32 mouse cellular contexts compared by ENCODE assay signal in the genomic region with DNA sequence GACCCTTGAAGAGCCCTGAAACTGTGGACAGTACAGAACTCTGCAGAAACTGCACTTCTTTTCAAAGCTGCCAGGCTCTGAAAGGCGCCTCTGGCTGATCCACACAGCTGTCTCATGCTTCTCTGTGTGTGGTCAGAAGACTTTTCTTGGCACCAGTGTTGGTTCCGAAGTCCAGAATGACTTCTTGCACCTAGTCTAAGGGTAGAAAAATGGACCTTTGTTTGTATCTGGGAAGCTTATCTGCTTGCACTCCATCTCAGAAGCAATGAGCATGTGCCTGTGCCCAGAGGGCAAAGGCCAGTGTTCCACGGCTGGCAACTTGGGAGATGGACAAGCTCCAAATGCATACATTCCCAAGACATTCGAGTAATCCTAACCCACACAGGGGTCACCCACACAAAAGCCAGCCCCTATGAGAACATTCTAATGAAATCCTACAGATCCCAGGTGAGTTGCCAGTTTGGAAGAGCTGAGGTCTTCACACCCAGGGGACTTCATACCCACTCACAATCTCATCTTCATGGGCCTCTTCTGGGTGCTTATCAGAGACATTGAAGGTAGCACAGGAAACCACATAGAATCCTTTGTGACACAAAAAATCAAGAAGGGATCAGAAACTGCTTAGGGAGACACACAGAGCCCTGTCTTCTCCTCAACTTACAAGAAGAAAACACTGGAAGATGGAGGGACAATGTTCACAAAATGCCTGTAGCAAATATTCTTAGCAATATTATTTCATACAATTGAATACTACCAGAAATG. TPM values are rescaled to one million over a fixed set of nuclear protein-coding genes. Genes with fewer than 3 reads are reported as not detected.
DNase-seq lines count a peak whose midpoint lies in the region; ATAC-seq and TF ChIP-seq lines count a peak whose summit lies in the region.
"Had no signal": no experiment of that assay in that cellular context is flagged by ENCODE, and none has a peak within 500 bp of the region (broad histone marks: within the 10 kb centered on the region; RNA-seq: fewer than 3 reads in every experiment).

No protein-coding gene starts in this region.

- no peak for TF ChIP-seq CTCF in MEL (IDR thresholded peaks at IDR 0.05 in 2 of 3, conservative IDR thresholded peaks at IDR 0.05 in 1 of 3; ENCODE audit: control insufficient read depth in 1 of 3, insufficient read depth in 1 of 3, low read depth in 2 of 3, low read length in 3 of 3, poor library complexity in 1 of 3, severe bottlenecking in 1 of 3)

- 62% methylated on average over 4 of the region's 4 CpGs for WGBS in kidney, embryonic 15.5 days

- peak; percentile 68 to 72 for DNase-seq in kidney, adult 8-10 months
- peak; percentile 22 for DNase-seq in CD4-positive helper T cell, adult 2 months (ENCODE audit: low read depth, low spot score)
- peak; percentile 35 for DNase-seq in MEL (ENCODE audit: low read depth, low spot score)
- DNase-seq in kidney, postnatal 14 days: peak; percentile 24
- DNase-seq in lung, postnatal 25 days (ENCODE audit: low spot score): no peak
- no peak for DNase-seq in MN1 (ENCODE audit: low spot score)
- DNase-seq: adrenal gland, postnatal 10 days; B cell, adult 2 months; cerebellum, adult 11 months; cerebellum, adult 9-10 months; cerebellum, postnatal 36 days; gastrocnemius, postnatal 25 days; heart, adult 18-20 months; heart, postnatal 4 days; layer of hippocampus, postnatal 36 days; lung, embryonic 14.5 days; lung, postnatal 14 days; right cerebral cortex, postnatal 14 days; thymus, adult 18-20 months had no signal

- TF ChIP-seq POLR2A in MEL (IDR thresholded peaks at IDR 0.05; ENCODE audit: control insufficient read depth in 1 of 2, insufficient read depth in 1 of 2, low read depth in 1 of 2, low read length in 2 of 2, poor library complexity in 1 of 2): no peak

- H3K4me2 ChIP-seq in kidney, embryonic 15.5 days: no peak overlapping the region
- H3K4me2 ChIP-seq: forebrain, embryonic 13.5 days; heart, embryonic 11.5 days; hindbrain, embryonic 14.5 days; limb, embryonic 15.5 days; liver, embryonic 15.5 days; lung, embryonic 14.5 days; midbrain, embryonic 12.5 days; neural tube, embryonic 13.5 days had no signal

- no peak for ATAC-seq in kidney, embryonic 15.5 days (replicated peaks; ENCODE audit: low FRiP score)
- no peak for ATAC-seq in megakaryocyte-erythroid progenitor cell, adult 5-6 weeks (replicated peaks; ENCODE audit: low FRiP score, low TSS enrichment, poor library complexity, severe bottlenecking)
- ATAC-seq: forebrain, embryonic 13.5 days; Patski had no signal

- no peak for TF ChIP-seq RAD21 in MEL (IDR thresholded peaks at IDR 0.05; ENCODE audit: low read depth, low read length)

- H3K4me1 ChIP-seq in kidney, embryonic 15.5 days: no peaks in the 10 kb centered on the region
- H3K4me1 ChIP-seq in MEL (ENCODE audit: control insufficient read depth in 1 of 2, insufficient read depth in 2 of 2, low read length in 2 of 2): peaks cover 28 to 38% of the 10 kb centered on the region in 2 experiments
- H3K4me1 ChIP-seq: forebrain, embryonic 13.5 days; limb, embryonic 10.5 days; limb, embryonic 15.5 days; midbrain, embryonic 12.5 days; neural tube, embryonic 13.5 days had no signal

- no peaks in the 10 kb centered on the region for H3K36me3 ChIP-seq in kidney, embryonic 15.5 days
- peaks cover 0 to 46% of the 10 kb centered on the region in 2 experiments; a peak in 2 of 4 replicates for H3K36me3 ChIP-seq in MEL (ENCODE audit: control insufficient read depth in 1 of 2, insufficient read depth in 2 of 2, low read length in 2 of 2)
- H3K36me3 ChIP-seq: limb, embryonic 10.5 days; limb, embryonic 15.5 days; liver, embryonic 15.5 days; midbrain, embryonic 12.5 days; neural tube, embryonic 13.5 days had no signal

- no peaks in the 10 kb centered on the region for H3K27me3 ChIP-seq in kidney, embryonic 15.5 days
- no peaks in the 10 kb centered on the region for H3K27me3 ChIP-seq in MEL (ENCODE audit: control insufficient read depth in 1 of 2, insufficient read depth in 2 of 2, low read length in 2 of 2)
- H3K27me3 ChIP-seq: forebrain, embryonic 13.5 days; limb, embryonic 15.5 days; liver, embryonic 15.5 days; midbrain, embryonic 12.5 days; neural tube, embryonic 13.5 days; Patski had no signal

- TF ChIP-seq EP300 in MEL (IDR thresholded peaks at IDR 0.05; ENCODE audit: low read depth in 1 of 2, low read length in 2 of 2): peak; percentile 47 to 69; a peak in 3 of 4 replicates

- H3K79me2 ChIP-seq in MEL (ENCODE audit: control insufficient read depth, insufficient read depth, low read length, poor library complexity): no peaks in the 10 kb centered on the region

- H3K9ac ChIP-seq in kidney, embryonic 15.5 days: no peak overlapping the region
- H3K9ac ChIP-seq in MEL (ENCODE audit: control insufficient read depth, low read depth, low read length, poor library complexity, severe bottlenecking): no peak overlapping the region; the same call in 1 of the 2 replicates
- H3K9ac ChIP-seq: forebrain, embryonic 13.5 days; hindbrain, embryonic 14.5 days; limb, embryonic 15.5 days; liver, embryonic 15.5 days; lung, embryonic 14.5 days; midbrain, embryonic 12.5 days; neural tube, embryonic 13.5 days had no signal

- no peaks in the 10 kb centered on the region for H3K9me3 ChIP-seq in kidney, embryonic 15.5 days (replicated peaks)
- no peaks in the 10 kb centered on the region for H3K9me3 ChIP-seq in MEL (replicated peaks; ENCODE audit: insufficient read depth, low read length)
- H3K9me3 ChIP-seq: forebrain, embryonic 13.5 days; limb, embryonic 10.5 days; limb, embryonic 15.5 days; liver, embryonic 15.5 days; midbrain, embryonic 12.5 days; neural tube, embryonic 13.5 days had no signal

- H3K27ac ChIP-seq in kidney, embryonic 15.5 days: no peak overlapping the region
- peak overlapping the region; percentile 13 for H3K27ac ChIP-seq in MEL (ENCODE audit: control insufficient read depth, low read depth, low read length)
- H3K27ac ChIP-seq: forebrain, embryonic 13.5 days; hindbrain, embryonic 14.5 days; limb, embryonic 10.5 days; limb, embryonic 15.5 days; liver, embryonic 15.5 days; midbrain, embryonic 12.5 days; neural tube, embryonic 13.5 days; stomach, postnatal 0 days had no signal

- H3K4me3 ChIP-seq in kidney, embryonic 15.5 days (replicated peaks): no peak overlapping the region
- H3K4me3 ChIP-seq in MEL (ENCODE audit: control insufficient read depth in 1 of 2, insufficient read depth in 1 of 2, low read depth in 2 of 2, low read length in 2 of 2): no peak overlapping the region
- H3K4me3 ChIP-seq: forebrain, embryonic 13.5 days; limb, embryonic 10.5 days; limb, embryonic 15.5 days; liver, embryonic 15.5 days; midbrain, embryonic 12.5 days; myocyte; neural tube, embryonic 13.5 days had no signal

TF ChIP-seq in MEL, 35 proteins besides CTCF, POLR2A, EP300 and RAD21:
- peak; percentile 85 for TF ChIP-seq RCOR1 (IDR thresholded peaks at IDR 0.05; ENCODE audit: low read depth, low read length)
- no peak for TF ChIP-seq ZMIZ1 (IDR thresholded peaks at IDR 0.05; ENCODE audit: low read depth, low read length)
- TF ChIP-seq GATA1 (IDR thresholded peaks at IDR 0.05; ENCODE audit: low read depth, low read length): peak; percentile 48
- no peak for TF ChIP-seq MAZ (IDR thresholded peaks at IDR 0.05; ENCODE audit: low read depth, low read length)
- TF ChIP-seq TCF12 (IDR thresholded peaks at IDR 0.05; ENCODE audit: low read depth, low read length): 0 out of 2 replicates have a peak, but pooled peaks have one; percentile 37

RNA-seq across cellular contexts. Expression of a gene that starts 37.2 kb away (rescaled TPM):
- 40.6 and 46.4 TPM in 2 replicates for polyA plus RNA-seq in kidney, embryonic 15.5 days (2015; fragmentation: Nextera tagmentation; extraction: Ambion mirVana)
- 56.0 and 63.1 TPM in 2 replicates for total RNA-seq in MEL (2012; rRNA removed)
- polyA plus RNA-seq in MEL (2012; ENCODE audit: insufficient read depth in 1 of 2, insufficient read length in 2 of 2, low read depth in 1 of 2, low replicate concordance in 2 of 2, missing spikeins in 1 of 2): 10 to 100 TPM in 1 of 2 experiments, not detected in 1; 63.0 TPM
- total RNA-seq in megakaryocyte-erythroid progenitor cell, adult 5-6 weeks (2014; fragmentation: Nextera tagmentation): 38.9 and 54.0 TPM in 2 replicates
- total RNA-seq in megakaryocyte-erythroid progenitor cell, adult 5-6 weeks (2017): 25.7 and 33.0 TPM in 2 replicates

Comparison
In these comparisons a context has a peak if more than half of its experiments do, and no peak if none do; other contexts are left out.
1. DNase-seq: peak in kidney, adult 8-10 months (2 of 2), CD4-positive helper T cell, adult 2 months (single experiment), MEL (single experiment) and kidney, postnatal 14 days (single experiment); none in lung, postnatal 25 days (single experiment) and MN1 (single experiment).